Mouse (Mus musculus) limb, embryonic 15.5 days (tissue): ENCODE results near the gene Hhatl. TPM values are rescaled to one million over a fixed set of nuclear protein-coding genes. Genes with fewer than 3 reads are reported as not detected.
A peak's percentile ranks its signal among the peaks of the same experiment; 100 is the strongest.

Source experiments
- ATAC-seq: fragments of 200-750 bp; cut with Nextera tagmentation; 2 replicates; pipeline ENCODE4 v1.8.0; 2017; ENCODE audit warnings: low read depth, moderate TSS enrichment; ENCODE audit not compliant: insufficient number of reproducible peaks, low FRiP score, low TSS enrichment
- H3K27ac ChIP-seq: fragments of 300-500 bp; sonication (generic); 2 replicates; pipeline ENCODE4 v1.5.1; 2015; ENCODE audit warnings: moderate library complexity, mild to moderate bottlenecking, inconsistent platforms
- H3K27me3 ChIP-seq: fragments of 300-500 bp; sonication (generic); 2 replicates; pipeline ENCODE4 v1.6.1; 2015; ENCODE audit warnings: inconsistent platforms
- H3K36me3 ChIP-seq: fragments of 300-500 bp; sonication (generic); 2 replicates; pipeline ENCODE4 v1.6.1; 2015; ENCODE audit warnings: inconsistent platforms
- H3K4me1 ChIP-seq: fragments of 300-500 bp; sonication (generic); 2 replicates; pipeline ENCODE4 v1.6.1; 2015; ENCODE audit warnings: inconsistent platforms
- H3K4me2 ChIP-seq: fragments of 300-500 bp; sonication (generic); 2 replicates; pipeline ENCODE4 v1.6.1; 2015; ENCODE audit warnings: mild to moderate bottlenecking, inconsistent platforms
- H3K4me3 ChIP-seq: fragments of 300-500 bp; sonication (generic); 2 replicates; pipeline ENCODE4 v1.5.1; 2015; ENCODE audit warnings: mild to moderate bottlenecking, inconsistent platforms
- H3K9ac ChIP-seq: fragments of 300-500 bp; sonication (generic); 2 replicates; pipeline ENCODE4 v1.6.1; 2015; ENCODE audit warnings: inconsistent platforms
- H3K9me3 ChIP-seq: fragments of 300-500 bp; sonication (generic); 2 replicates; pipeline ENCODE4 v1.6.1; 2016; ENCODE audit warnings: inconsistent platforms
- WGBS: fragments of 180-500 bp; shearing (Covaris S2); methylation state at CpG from one replicate; pipeline ENCODE4 v1.1.7; 2015; 5-methylcytosine and 5-hydroxymethylcytosine counted together
- polyA plus RNA-seq: library from polyadenylated mRNA; unstranded; fragments of >200 nt; fragmentation: Nextera tagmentation; extraction: Ambion mirVana; gene quantifications from 2 replicates; pipeline ENCODE4 v1.2.1, GENCODE M21; 2015

The Hhatl gene
- polyA plus RNA-seq, 1 experiment from 2014 or later: 1.4 TPM

GRCm38 (mm10) chr9:121772412-121772811 is 19.9 kb downstream of the Hhatl start:
- no peak for ATAC-seq
- Histone ChIP-seq H3K36me3 (peaks cover 18% of the 10 kb centered on the region), H3K4me1 (peaks cover 19% of the 10 kb centered on the region), H3K9ac (no peak overlapping the region), H3K9me3 (no peaks in the 10 kb centered on the region), H3K27me3 (peaks cover 20% of the 10 kb centered on the region), H3K4me2 (no peak overlapping the region), H3K4me3 (no peak overlapping the region), H3K27ac (no peak overlapping the region)
- 63% methylated on average over 5 of the region's 5 CpGs for WGBS

GRCm38 (mm10) chr9:121765166-121765855 is 27.0 kb downstream of the Hhatl start:
- no peak overlapping the region for H3K9ac ChIP-seq
- ATAC-seq: no peak
- no peak overlapping the region for H3K4me3 ChIP-seq
- no peak overlapping the region for H3K4me2 ChIP-seq
- no peaks in the 10 kb centered on the region for H3K27me3 ChIP-seq
- no peak overlapping the region for H3K27ac ChIP-seq
- no peaks in the 10 kb centered on the region for H3K9me3 ChIP-seq
- WGBS: 86% methylated on average over 16 of the region's 16 CpGs
- peaks cover 75% of the 10 kb centered on the region for H3K36me3 ChIP-seq
- H3K4me1 ChIP-seq: peaks cover 55% of the 10 kb centered on the region

- H3K9me3 ChIP-seq: no peaks in the 10 kb centered on the region
- no peaks in the 10 kb centered on the region for H3K27me3 ChIP-seq
- H3K36me3 ChIP-seq: peaks cover 70% of the 10 kb centered on the region
- peaks cover 63% of the 10 kb centered on the region for H3K4me1 ChIP-seq
- peak overlapping the region; percentile 13; the same call in 1 of the 2 replicates for H3K27ac ChIP-seq
- no peak for ATAC-seq
- no peak overlapping the region for H3K4me2 ChIP-seq
- H3K4me3 ChIP-seq: no peak overlapping the region
- no peak overlapping the region for H3K9ac ChIP-seq
- WGBS: 80% methylated on average over 19 of the region's 19 CpGs
These were observed 28.6 kb downstream of the Hhatl start for GRCm38 (mm10) chr9:121763716-121764115.

- ATAC-seq: no peak
- Histone ChIP-seq H3K4me2 (no peak overlapping the region), H3K9me3 (no peaks in the 10 kb centered on the region), H3K36me3 (peaks cover 61% of the 10 kb centered on the region), H3K9ac (no peak overlapping the region), H3K4me3 (no peak overlapping the region), H3K4me1 (peaks cover 69% of the 10 kb centered on the region), H3K27me3 (no peaks in the 10 kb centered on the region), H3K27ac (no peak overlapping the region)
- 89% methylated on average over 25 of the region's 25 CpGs for WGBS
These were observed 29.5 kb downstream of the Hhatl start for GRCm38 (mm10) chr9:121762761-121763160.

GRCm38 (mm10) chr9:121762248-121762647 is 30.1 kb downstream of the Hhatl start:
- 84% methylated on average over 10 of the region's 10 CpGs for WGBS
- no peak overlapping the region for H3K4me3 ChIP-seq
- no peaks in the 10 kb centered on the region for H3K27me3 ChIP-seq
- H3K9me3 ChIP-seq: no peaks in the 10 kb centered on the region
- peaks cover 56% of the 10 kb centered on the region for H3K36me3 ChIP-seq
- H3K27ac ChIP-seq: no peak overlapping the region; the same call in 1 of the 2 replicates
- peaks cover 71% of the 10 kb centered on the region for H3K4me1 ChIP-seq
- ATAC-seq: no peak
- H3K9ac ChIP-seq: no peak overlapping the region
- no peak overlapping the region for H3K4me2 ChIP-seq

- WGBS: 68% methylated on average over 8 of the region's 8 CpGs
- peak overlapping the region; percentile 71; the same call in 1 of the 2 replicates for H3K4me3 ChIP-seq
- peaks cover 53% of the 10 kb centered on the region for H3K36me3 ChIP-seq
These were observed 30.5 kb downstream of the Hhatl start for GRCm38 (mm10) chr9:121761787-121762186.

GRCm38 (mm10) chr9:121761091-121761665 is 31.1 kb downstream of the Hhatl start:
- ATAC-seq: no peak
- peaks cover 49% of the 10 kb centered on the region for H3K36me3 ChIP-seq
- H3K4me3 ChIP-seq: peak overlapping the region; percentile 71
- no peaks in the 10 kb centered on the region for H3K27me3 ChIP-seq
- peak overlapping the region; percentile 85 for H3K4me2 ChIP-seq
- H3K9ac ChIP-seq: peak overlapping the region; percentile 87
- H3K9me3 ChIP-seq: no peaks in the 10 kb centered on the region
- H3K27ac ChIP-seq: peak overlapping the region; percentile 95
- H3K4me1 ChIP-seq: peaks cover 77% of the 10 kb centered on the region
- 55% methylated on average over 10 of the region's 10 CpGs for WGBS

More at GRCm38 (mm10) chr9:121761787-121762186, 30.5 kb downstream of the Hhatl start:
- ATAC-seq: no peak
- H3K27ac ChIP-seq: peak overlapping the region; percentile 38; the same call in 1 of the 2 replicates
- peaks cover 75% of the 10 kb centered on the region for H3K4me1 ChIP-seq
- no peaks in the 10 kb centered on the region for H3K27me3 ChIP-seq
- no peaks in the 10 kb centered on the region for H3K9me3 ChIP-seq
- 0 out of 2 replicates have a peak overlapping the region, but pooled peaks have one; percentile 85 for H3K4me2 ChIP-seq
- H3K9ac ChIP-seq: no peak overlapping the region

- peak overlapping the region; percentile 87 for H3K9ac ChIP-seq
- H3K27ac ChIP-seq: peak overlapping the region; percentile 95
- H3K4me3 ChIP-seq: peak overlapping the region; percentile 71
- WGBS: under 1% methylated on average over 43 of the region's 43 CpGs
- H3K9me3 ChIP-seq: no peaks in the 10 kb centered on the region
- H3K4me1 ChIP-seq: peaks cover 72% of the 10 kb centered on the region
- ATAC-seq: peak; percentile 68
- H3K27me3 ChIP-seq: no peaks in the 10 kb centered on the region
- H3K4me2 ChIP-seq: peak overlapping the region; percentile 85
- H3K36me3 ChIP-seq: peaks cover 44% of the 10 kb centered on the region
These were observed 31.8 kb downstream of the Hhatl start for GRCm38 (mm10) chr9:121760271-121761090.

- Histone ChIP-seq H3K4me2 (peak within 1 kb of the TSS; percentile 85), H3K36me3 (peaks cover 44% of the 10 kb centered on the region), H3K27ac (peak within 1 kb of the TSS; percentile 95), H3K4me3 (peak within 1 kb of the TSS; percentile 71), H3K9me3 (no peaks in the 10 kb centered on the region), H3K9ac (peak within 1 kb of the TSS; percentile 87), H3K27me3 (no peaks in the 10 kb centered on the region), H3K4me1 (peaks cover 68% of the 10 kb centered on the region)
- ATAC-seq: peak; percentile 69
- WGBS: under 1% methylated on average over 66 of the region's 97 CpGs
These were observed 32.9 kb downstream of the Hhatl start, which contains the start of gene Zfp651 for GRCm38 (mm10) chr9:121759091-121760081. TSS of gene Zfp651 (plus strand) at chr9:121759330.

GRCm38 (mm10) chr9:121757835-121758814 is 34.2 kb downstream of the Hhatl start:
- Histone ChIP-seq H3K4me2 (peak overlapping the region; percentile 85), H3K36me3 (peaks cover 43% of the 10 kb centered on the region), H3K4me3 (peak overlapping the region; percentile 71), H3K27ac (peak overlapping the region; percentile 95), H3K9me3 (no peaks in the 10 kb centered on the region), H3K9ac (peak overlapping the region; percentile 87), H3K4me1 (peaks cover 56% of the 10 kb centered on the region), H3K27me3 (no peaks in the 10 kb centered on the region)
- WGBS: 29% methylated on average over 10 of the region's 10 CpGs
- ATAC-seq: peak; percentile 45; the same call in 1 of the 2 replicates
